Mouse (Mus musculus) lung, postnatal 25 days (tissue): ENCODE measurements around the gene Defb36.
A peak's percentile ranks its signal among the peaks of the same experiment; 100 is the strongest.

Experiments used
- DNase-seq: peaks from one replicate; pipeline ENCODE4 v3.0.0; 2022; ENCODE audit warnings: low spot score

Gene Defb36

DNA sequence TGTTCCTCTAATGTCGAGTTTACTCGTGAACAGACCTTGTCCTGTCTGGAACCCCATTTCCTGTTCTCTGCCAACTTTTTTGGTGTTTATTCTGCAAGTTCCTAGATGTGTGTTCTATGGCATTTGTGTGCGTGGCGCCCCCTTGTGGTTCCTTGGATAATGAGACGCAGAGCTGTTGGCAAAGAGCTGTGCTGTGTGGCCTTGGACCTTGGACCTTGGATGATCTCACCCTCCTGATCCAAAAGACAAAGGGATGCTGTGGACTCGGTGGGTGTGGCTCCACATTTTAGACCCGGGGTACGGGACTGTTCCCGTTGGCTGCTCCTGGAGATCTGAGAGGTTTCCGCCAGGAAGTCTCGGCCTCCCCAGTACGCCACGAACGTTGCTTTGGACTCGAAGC is at the start of gene Defb36:
Gene Defb36 (plus strand): TSS at position 271 of the 400 bp plus-strand sequence.
- no peak for DNase-seq

DNA sequence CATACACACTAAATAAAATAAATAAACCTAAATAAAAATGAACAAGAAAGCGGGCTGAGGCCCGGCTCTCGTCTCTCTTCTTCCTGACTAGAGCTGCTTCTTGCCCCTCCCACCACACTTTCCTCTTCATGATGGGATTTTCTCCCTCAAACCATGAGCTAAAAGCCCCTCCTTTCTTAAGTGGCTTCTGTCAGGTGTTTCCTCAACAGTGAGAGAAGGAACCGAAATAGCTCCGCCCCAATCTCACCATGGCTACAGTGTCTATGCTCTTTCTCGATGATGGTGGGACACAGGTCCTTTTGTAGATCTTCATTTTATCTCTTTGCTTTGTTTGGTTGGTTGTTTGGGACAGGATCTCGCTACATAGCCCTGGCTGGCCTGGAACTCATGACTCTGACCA is 47.5 kb upstream of the Defb36 start:
- DNase-seq = no peak

DNA sequence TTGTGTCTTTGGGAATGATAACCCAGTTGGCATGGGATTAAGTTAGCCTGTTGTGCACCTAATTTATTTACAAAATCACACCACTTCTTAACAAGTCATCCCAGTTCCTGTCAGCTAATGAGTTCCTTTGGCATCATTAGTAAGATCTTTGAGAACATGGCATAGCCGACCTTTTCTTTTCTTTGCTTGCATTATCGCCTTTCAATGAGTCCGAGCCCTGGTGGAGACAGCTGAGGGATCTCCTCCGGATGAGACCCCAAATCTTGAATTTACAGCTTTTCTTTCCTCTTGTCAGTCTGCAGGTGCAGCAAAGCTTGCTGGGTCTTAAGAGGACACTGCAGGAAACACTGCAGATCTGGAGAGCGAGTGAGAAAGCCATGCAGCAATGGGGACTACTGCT is 35.1 kb upstream of the Defb36 start, which contains the start of gene Gm17416:
Gene Gm17416 (plus strand): TSS at position 301 of the 400 bp plus-strand sequence.
- DNase-seq = no peak

DNA sequence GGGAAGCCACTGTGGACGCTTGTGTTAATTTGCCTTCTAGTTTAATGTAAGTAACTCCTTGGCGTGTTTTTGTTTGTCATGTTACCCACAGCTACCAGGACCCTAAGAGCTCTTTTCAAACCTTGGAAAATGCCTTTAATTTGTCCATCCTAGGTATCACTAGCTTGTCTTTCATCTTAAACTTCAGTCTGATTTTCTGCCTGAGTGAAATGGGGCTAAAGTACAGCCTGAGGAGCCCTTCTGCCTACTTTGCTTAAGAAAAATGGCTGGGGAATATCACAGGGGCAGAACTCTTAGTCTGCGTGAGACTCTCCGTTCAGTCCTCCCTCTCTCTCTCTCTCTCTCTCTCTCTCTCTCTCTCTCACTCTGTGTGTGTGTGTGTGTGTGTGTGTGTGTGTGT is 34.2 kb upstream of the Defb36 start:
- DNase-seq = no peak

DNA sequence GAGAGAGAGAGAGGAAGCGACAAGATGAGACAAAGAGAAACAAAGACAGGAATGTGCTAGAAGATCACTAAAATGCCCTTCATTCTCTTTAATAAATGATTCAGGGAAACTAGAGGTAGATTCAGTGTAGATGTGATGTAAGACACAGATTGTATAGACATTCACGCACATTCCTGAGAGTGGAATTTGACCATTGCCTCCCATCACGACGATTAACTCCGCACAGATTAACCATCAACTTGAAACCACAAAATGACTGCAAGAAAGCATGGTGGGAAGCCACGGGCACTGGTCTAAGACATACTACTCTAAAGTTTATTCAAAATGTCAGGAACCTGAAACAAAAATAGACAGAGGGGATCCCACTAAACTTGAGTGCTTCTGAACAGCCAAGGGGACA is 33.8 kb upstream of the Defb36 start:
- DNase-seq = no peak

DNA sequence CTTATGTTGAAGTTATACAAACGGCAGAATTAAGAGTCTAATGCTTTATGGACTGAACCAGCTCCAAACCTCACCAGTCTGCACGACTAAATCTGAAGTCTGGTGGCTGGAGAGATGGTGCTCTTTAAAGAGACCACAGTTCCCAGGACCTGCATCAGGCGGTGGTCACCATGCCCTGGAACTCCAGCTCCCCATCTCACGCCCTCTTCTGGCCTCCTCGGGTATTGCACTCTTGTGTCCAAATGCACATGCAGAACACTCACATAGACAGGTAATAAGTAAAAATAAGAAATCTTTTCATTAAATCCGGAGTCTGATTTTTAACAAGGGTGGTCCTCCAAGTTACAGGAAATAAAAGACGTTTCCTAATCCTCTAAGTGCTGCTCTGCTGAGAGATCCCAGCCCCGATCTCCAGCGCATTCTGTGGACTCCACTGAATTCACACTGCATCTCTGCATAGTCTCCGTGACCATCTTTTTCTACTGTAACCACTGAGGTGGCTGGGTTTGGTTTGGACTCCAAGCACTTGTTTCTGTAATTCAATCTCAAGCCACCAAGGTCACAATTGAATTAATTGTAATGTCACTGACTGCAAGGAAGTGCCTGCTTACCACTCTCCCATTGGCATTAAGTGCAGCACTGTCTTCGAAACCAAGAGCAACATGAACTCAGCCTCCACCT is 31.9 kb upstream of the Defb36 start, which contains the start of gene Defb21:
Gene Defb21 (plus strand): TSS at position 631 of the 681 bp plus-strand sequence.
- no peak for DNase-seq

DNA sequence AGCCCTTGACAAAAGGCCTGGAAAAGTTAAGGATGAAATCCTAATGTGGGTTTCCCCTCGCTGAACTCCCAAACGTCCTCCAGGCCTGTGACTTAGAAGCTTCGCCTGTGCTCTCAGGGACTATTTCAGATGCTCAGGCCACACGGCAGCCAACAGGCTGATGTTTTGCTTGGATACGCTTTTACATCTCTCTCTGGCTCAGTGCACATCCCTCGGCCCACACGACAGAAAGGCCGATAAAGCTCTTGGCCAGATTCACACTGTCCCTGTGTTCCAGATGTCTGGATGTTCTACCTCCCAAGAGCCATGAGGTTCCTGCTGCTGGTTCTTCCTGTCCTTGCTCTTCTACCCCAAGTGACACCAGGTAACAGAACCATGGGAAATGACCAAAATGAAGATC is 30.6 kb upstream of the Defb36 start:
- no peak for DNase-seq

DNA sequence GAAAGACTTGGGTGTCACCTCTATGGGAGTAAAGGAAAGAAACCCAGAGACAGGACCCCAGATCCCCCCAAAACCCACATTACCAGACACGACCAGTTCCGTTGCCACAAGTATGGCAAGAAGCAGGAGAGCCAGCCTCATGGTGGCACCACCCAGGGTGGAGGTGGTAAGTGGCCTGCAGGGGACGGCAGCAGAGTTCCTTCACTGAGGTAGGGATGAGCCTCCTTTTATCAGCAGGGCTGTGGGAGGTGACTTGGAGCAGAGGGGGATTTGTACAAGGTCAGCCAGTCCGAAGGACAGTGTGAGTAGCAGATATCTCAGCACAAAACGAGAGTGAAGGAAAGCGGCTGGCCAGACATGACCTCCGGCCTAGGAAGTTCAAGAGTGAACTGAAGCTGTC is 24.0 kb upstream of the Defb36 start, which contains the start of gene Defb19:
Gene Defb19 (minus strand): TSS at position 206 of the 400 bp plus-strand sequence.
- DNase-seq = no peak

DNA sequence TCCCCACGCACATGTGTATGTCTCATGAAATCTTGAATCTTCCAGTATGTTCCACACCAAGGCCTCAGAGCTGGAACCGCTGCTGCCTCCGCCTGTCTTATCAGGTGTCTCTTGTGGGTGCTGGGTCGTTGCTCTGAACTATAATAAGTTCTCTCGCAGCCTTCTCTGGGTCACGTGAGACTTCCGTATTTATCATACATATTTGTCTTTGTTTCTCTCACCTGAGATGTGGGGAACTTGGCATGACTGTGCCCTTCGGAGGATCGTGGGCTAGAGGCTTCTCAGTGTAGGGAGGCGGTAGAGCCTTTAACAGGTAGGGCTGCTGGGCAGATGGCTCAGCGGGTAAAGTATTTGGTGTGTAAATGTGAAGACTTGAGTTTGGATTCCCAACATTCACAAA is 23.5 kb upstream of the Defb36 start:
- no peak for DNase-seq

DNA sequence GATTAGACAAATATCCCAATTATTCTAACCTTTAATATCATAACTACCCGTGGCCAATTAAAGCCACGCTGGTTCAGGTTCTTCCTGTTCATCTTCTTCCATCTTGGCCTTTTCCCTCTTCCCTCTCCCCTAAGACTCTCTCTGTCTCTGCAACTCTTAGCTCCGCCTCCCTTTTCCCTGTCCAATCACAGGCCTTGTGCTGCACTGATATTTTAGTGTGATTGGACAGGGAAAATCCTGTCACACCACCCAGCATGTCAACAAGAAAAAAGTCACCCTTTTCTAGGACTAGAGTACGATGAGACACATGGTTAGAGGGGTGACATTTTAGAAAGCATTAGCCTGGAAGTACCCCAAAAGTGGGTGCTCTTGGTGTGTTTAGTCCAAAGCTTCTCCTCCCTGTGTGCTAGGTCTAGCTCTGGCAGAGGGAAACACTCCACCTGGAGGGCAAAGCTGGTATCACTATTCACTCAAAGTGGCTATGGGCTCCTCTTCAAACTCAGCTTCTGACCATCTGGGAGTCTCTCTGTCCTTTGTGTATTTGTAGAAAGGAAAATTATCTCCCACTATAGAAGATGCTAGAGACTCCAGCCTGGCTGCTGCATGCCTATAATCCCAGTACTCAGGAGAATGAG is 17.1 kb upstream of the Defb36 start:
- DNase-seq = no peak

DNA sequence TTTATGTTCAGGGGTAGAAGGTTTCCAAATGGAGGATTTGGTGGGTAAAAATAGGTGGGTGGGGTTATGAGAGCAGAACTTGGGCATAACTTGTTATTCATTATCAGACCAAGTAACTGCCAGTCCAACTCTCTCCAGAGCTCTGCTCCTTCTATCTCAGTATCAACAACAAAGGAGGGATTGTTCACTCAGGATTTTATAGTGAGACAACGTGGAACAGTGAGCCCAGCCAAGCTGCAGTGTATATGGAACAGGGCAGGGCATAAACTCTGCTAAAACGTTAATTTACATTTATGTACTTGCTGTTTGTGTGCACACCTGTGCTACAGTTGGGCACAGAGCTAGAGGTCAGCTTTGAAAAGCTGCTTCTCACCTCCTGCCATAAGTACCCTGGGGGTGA is 15.7 kb upstream of the Defb36 start:
- DNase-seq = no peak

DNA sequence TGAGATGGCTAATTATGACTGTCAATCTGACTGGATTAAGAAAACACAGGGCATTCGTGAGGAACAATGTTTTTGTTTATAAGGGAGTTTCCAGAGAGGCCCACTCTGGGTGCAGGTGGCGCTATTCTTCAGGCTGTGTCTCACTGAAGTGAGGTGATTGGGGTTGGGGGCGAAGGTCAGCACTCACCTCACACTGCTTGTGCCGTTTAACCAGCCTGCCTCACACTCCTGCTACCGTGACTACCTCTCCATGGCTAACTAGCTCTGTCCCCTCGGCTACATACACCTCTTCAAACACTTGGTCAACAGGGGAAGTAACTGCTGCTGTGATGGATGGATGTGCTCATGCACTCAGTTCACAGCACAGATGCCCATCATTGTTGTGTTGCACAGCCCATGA is 15.1 kb upstream of the Defb36 start:
- no peak for DNase-seq

DNA sequence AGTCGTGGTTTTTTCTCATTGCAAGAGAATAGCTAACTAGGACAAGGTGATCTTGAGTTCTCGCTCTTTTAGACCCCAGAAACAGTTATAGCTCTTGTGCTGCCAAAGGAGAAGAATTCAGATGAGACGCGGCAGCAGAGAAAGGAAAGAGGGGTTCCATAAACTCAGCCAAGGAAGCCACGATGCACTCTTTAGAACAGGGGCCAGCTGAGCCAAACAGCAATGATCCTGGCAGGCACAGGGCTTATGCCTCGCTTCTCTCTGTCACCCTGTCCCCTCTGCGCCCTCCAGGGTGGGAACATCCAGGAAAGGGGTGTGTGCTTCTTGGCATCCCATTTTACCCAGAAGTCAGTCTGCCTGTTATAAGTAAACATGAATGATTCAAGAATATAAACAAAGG is 4.8 kb upstream of the Defb36 start, which contains the start of gene Defb45:
Gene Defb45 (minus strand): TSS at position 101 of the 400 bp plus-strand sequence.
- no peak for DNase-seq

DNA sequence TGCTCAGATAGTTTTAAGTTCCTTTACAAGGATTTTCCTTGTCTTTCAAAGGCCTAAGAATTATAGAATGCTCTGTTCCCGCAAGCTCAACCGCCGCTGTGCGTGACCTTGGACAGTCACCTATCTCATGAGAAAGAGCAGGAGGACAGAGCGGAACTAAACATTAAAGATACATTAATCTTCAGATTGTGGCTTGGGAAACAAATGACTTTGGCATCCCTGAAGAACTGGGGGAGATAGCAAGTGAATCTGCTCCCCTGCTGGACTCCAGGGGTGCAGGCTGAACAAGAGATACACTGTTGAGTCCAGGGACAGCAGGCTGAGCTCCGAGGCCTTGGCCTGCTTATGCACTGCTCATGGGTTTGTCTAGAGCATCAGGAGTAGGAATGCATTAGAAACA is 4.1 kb upstream of the Defb36 start:
- DNase-seq = no peak

DNA sequence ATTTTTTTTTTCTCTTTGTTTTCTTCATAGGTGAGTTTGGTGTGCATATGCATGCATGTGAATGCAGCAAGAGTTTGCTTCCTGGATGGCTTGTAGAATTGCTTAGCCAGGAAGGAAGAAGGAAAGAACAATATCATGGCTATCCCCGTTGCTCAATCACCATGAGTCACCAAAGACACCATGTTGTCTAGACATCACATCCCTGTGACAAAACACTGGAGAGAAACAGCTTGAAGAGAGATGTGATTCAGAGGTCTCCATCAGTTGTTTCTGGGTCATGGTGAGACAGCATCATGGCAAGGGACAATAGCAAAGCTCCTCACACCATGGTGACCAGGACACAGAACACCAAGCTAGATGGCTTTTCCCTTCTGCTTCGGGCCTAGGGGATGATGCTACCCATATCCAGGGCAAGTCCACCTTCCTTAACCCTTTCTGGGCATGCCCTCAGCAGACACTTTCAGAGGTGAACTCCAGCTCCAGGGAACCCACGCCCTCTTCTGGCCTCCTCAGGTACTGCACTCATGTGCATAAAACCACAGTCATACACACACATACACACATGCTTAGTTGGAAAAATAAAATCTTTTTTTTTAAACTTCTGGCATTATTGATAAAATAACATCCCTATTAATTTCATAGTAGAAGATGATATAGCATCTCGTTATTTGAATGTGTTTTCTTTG is 2.7 kb upstream of the Defb36 start:
- no peak for DNase-seq

DNA sequence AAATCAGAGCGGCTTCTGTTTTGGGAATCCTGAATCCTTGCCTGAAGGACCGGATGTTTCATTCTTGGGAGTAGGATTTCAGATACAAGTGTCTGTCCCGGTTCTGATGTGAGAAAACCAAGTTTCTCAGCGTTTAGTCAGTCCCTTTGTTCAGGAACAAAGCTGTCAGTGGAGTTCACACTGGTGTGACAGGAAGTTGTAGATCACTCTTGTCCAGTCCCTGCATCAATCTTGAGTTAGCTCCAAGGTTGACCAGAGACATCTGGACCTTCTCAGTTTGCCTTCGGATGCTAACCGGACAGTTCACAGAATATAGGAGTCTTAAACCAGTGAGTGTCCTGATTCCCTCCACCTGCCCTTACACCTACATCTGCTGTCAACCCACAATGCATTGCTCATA is 3.6 kb downstream of the Defb36 start:
- no peak for DNase-seq

DNA sequence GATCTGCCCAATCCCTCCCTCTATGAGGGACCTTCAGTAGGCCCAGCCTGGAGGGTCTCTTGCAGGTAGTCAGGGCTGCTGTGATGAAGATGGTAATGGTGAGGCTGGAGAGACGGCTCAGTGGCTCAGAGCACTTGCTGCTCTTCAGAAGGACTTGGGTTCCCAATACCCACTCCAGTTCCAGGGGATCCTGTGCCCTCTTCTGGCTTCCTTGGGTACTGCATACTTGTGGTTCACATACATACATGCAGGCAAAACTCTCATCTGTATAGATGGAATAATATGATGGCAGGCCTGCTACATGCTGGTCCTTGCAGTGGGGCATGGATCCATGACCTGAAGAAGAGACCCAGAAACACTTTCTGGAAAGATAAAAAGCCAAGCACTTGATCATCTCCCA is 4.6 kb downstream of the Defb36 start:
- DNase-seq = no peak

DNA sequence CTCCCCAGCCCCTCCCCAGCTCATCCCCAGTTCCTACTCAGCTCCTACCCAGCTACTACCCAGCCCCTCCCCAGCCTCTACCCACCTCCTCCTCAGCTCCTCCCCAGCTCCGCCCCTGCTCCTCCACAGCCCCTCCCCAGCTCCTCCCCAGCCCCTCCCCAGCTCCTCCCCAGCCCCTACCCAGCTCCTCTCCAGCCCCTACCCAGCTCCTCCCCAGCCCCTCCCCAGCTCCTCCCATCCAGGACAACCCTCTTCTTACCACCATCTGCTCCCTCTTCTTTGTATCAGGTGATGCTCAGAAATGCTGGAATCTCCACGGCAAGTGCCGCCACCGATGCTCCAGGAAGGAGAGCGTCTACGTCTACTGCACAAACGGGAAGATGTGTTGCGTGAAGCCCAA is 8.1 kb downstream of the Defb36 start:
- no peak for DNase-seq

DNA sequence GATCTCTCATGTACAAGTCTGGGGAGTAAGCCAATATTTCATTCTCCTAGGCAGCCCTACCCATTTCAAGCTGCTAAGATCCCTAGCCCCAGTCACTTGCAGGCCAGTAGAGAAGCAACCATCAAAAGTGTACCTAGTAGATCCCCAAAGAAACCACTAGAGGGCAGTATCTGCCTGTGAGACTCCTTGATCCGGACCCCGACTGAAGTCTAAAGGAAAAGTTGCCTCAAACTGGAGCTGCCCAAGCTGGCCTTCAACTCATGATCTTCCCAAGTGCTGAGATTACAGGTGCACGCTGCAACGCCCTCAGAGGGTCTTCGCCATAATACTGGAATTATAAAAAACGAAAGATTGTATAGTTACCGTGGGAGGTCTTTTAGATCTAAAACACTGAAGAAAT is 11.4 kb downstream of the Defb36 start:
- peak; percentile 67 for DNase-seq

DNA sequence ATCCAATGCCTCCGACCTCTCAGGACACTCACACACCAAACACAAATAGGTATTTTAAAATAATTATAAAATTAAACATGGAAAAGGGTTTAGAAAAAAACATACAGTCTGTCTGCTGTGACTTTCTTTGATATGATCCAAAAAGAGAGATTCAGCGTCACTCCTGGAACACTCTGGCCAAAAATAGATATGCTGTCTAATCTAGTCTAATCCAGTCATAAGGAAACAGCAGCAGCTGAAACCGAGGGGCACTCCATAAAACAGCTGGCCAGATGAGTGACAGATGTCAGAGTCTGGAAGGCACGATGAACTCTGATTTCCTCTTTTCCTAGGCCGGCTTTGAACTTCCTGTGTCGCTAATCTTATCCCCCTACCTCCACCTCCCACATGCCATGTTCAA is 12.3 kb downstream of the Defb36 start:
- DNase-seq = no peak

DNA sequence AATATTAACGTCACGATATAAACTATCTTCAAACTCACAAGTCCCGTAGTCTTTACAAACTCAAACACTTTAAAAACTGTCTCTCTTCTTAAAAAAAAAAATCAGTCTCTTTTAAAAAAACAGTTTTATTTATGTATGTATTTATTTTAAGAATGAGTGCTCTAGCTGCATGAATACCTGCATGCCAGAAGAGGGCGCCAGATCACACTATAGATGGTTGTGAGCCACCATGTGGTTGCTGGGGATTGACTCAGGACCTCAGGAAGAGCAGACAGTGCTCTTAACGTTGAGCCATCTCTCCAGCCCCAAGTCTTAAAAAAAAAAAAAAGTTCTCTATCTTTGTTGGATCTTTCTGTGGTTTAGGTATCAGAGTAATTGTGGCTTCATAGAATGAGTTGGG is 13.2 kb downstream of the Defb36 start:
- DNase-seq = no peak

DNA sequence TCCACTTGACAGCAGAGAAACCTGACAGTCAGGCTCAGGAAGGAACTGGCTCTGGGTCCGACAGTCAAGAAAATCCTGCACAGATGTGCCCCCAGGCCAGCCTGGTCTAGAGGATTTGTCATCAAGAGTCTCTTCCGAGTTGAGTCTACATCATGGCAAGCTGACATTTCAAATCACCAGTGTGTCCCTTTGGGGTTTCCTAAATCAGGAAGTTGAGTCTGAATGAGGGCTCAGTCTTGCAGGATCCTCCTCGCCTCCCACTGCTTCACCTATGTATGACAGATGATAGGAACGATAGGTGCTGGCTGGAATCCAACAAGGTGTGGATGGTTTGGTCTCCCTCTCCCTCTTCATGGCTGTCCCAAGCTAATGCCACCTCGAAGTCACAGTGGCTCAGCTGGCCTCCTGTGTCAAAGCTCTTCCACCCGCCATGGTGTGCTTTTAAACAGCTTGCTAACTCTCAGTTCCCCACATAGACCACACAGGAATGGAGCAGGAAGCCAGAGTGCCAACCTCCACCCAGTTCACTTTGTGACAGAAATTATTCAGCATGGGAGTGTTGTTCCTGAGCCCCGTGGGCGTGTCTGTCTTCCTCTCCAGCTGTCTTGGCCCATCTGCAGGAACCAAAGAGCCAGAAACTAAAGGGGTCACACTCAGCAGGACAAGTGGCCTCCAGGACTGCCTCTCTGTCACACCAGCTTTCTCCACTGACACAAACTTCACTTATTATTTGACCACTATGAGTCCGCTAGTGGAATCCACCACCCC is 16.4 kb downstream of the Defb36 start:
- DNase-seq = peak; percentile 28
